Comparison of ENCODE assay signal across 8 mouse cellular contexts in genomic region chr4:117549576-117549975, GRCm38 (mm10). TPM values are rescaled to one million over a fixed set of nuclear protein-coding genes. Genes with fewer than 3 reads are reported as not detected.
DNase-seq lines count a peak whose midpoint lies in the region; ATAC-seq lines count a peak whose summit lies in the region.

No protein-coding gene starts in this region.

- no peaks in the 10 kb centered on the region for H3K27me3 ChIP-seq in erythroblast, embryonic 14.5 days (ENCODE audit: control insufficient read depth)
- H3K27me3 ChIP-seq in neural tube, embryonic 12.5 days (replicated peaks): no peaks in the 10 kb centered on the region
- no peaks in the 10 kb centered on the region for H3K27me3 ChIP-seq in limb, embryonic 12.5 days
- H3K27me3 ChIP-seq in stomach, embryonic 16.5 days (ENCODE audit: control insufficient read depth, insufficient read depth, low read length): no peaks in the 10 kb centered on the region

- H3K27ac ChIP-seq in neural tube, embryonic 12.5 days: no peak overlapping the region
- H3K27ac ChIP-seq in limb, embryonic 12.5 days: peak overlapping the region; percentile 19; the same call in 1 of the 2 replicates
- 0 out of 2 replicates have a peak overlapping the region, but pooled peaks have one; percentile 3 for H3K27ac ChIP-seq in stomach, embryonic 16.5 days (ENCODE audit: low read length)

- H3K9me3 ChIP-seq in erythroblast, embryonic 14.5 days (ENCODE audit: control insufficient read depth, low read length): no peaks in the 10 kb centered on the region
- H3K9me3 ChIP-seq in neural tube, embryonic 12.5 days: no peaks in the 10 kb centered on the region
- H3K9me3 ChIP-seq in limb, embryonic 12.5 days: no peaks in the 10 kb centered on the region
- H3K9me3 ChIP-seq in stomach, embryonic 16.5 days (replicated peaks; ENCODE audit: control insufficient read depth, low read length): no peaks in the 10 kb centered on the region

- no peak overlapping the region for H3K9ac ChIP-seq in neural tube, embryonic 12.5 days
- no peak overlapping the region for H3K9ac ChIP-seq in limb, embryonic 12.5 days (replicated peaks)
- peak overlapping the region; percentile 19; the same call in 1 of the 2 replicates for H3K9ac ChIP-seq in stomach, embryonic 16.5 days (ENCODE audit: low read length)

- no peak for DNase-seq in neural tube, embryonic 10.5 days (ENCODE audit: extremely low spot score, low spot score)
- DNase-seq in cerebellum, adult 9-10 months: no peak
- DNase-seq in adrenal gland, postnatal 36 days: no peak

- H3K4me1 ChIP-seq in erythroblast, embryonic 14.5 days (ENCODE audit: control insufficient read depth): peaks cover 21% of the 10 kb centered on the region
- peaks cover 15% of the 10 kb centered on the region for H3K4me1 ChIP-seq in neural tube, embryonic 12.5 days
- peaks cover 14% of the 10 kb centered on the region for H3K4me1 ChIP-seq in limb, embryonic 12.5 days (replicated peaks)
- peaks cover 19% of the 10 kb centered on the region for H3K4me1 ChIP-seq in stomach, embryonic 16.5 days (ENCODE audit: control insufficient read depth, insufficient read depth, low read length)

- H3K36me3 ChIP-seq in erythroblast, embryonic 14.5 days (ENCODE audit: control insufficient read depth): no peaks in the 10 kb centered on the region; the same call in 1 of the 2 replicates
- no peaks in the 10 kb centered on the region for H3K36me3 ChIP-seq in neural tube, embryonic 12.5 days
- peaks cover 11% of the 10 kb centered on the region; the same call in 1 of the 2 replicates for H3K36me3 ChIP-seq in limb, embryonic 12.5 days
- H3K36me3 ChIP-seq in stomach, embryonic 16.5 days (ENCODE audit: control insufficient read depth, insufficient read depth, low read length): no peaks in the 10 kb centered on the region

- WGBS in neural tube, embryonic 12.5 days: 48% methylated on average over 6 of the region's 6 CpGs
- WGBS in limb, embryonic 12.5 days: 45% methylated on average over 6 of the region's 6 CpGs
- 30% methylated on average over 6 of the region's 6 CpGs for WGBS in stomach, embryonic 16.5 days

- ATAC-seq in erythroblast, adult 5-6 weeks (replicated peaks; ENCODE audit: low FRiP score, poor library complexity, severe bottlenecking): no peak
- ATAC-seq in neural tube, embryonic 12.5 days (ENCODE audit: low FRiP score, low read depth): no peak
- ATAC-seq in limb, embryonic 12.5 days (ENCODE audit: insufficient number of reproducible peaks, insufficient read depth, low FRiP score, low TSS enrichment, low read depth): no peak
- ATAC-seq in stomach, embryonic 16.5 days (ENCODE audit: insufficient read depth, low FRiP score): no peak

- peak overlapping the region; percentile 90; the same call in 1 of the 2 replicates for H3K4me2 ChIP-seq in neural tube, embryonic 12.5 days (replicated peaks)
- peak overlapping the region; percentile 41 for H3K4me2 ChIP-seq in limb, embryonic 12.5 days
- peak overlapping the region; percentile 47 for H3K4me2 ChIP-seq in stomach, embryonic 16.5 days (ENCODE audit: low read depth, low read length)

- peak overlapping the region; percentile 86 for H3K4me3 ChIP-seq in erythroblast, embryonic 14.5 days (replicated peaks)
- no peak overlapping the region for H3K4me3 ChIP-seq in neural tube, embryonic 12.5 days
- H3K4me3 ChIP-seq in limb, embryonic 12.5 days (replicated peaks): peak overlapping the region; percentile 88
- peak overlapping the region; percentile 97 for H3K4me3 ChIP-seq in stomach, embryonic 16.5 days (replicated peaks; ENCODE audit: low read length)

RNA-seq across cellular contexts. Expression of gene Eri3, which starts 0.6 kb away (rescaled TPM):
- polyA plus RNA-seq in erythroblast, embryonic 14.5 days (2012): 18.1 and 20.6 TPM in 2 replicates
- 20.4 and 21.9 TPM in 2 replicates for total RNA-seq in erythroblast, adult 5-6 weeks (2015; ENCODE audit: low replicate concordance)
- 1.1 and 9.4 TPM in 2 replicates for total RNA-seq in erythroblast, adult 5-6 weeks (2017; ENCODE audit: low replicate concordance)
- 148 and 162 TPM in 2 replicates for polyA plus RNA-seq in neural tube, embryonic 12.5 days (2016; fragmentation: Nextera tagmentation; extraction: Ambion mirVana)
- 161 and 166 TPM in 2 replicates for polyA plus RNA-seq in limb, embryonic 12.5 days (2016; fragmentation: Nextera tagmentation; extraction: Ambion mirVana)
- 89.6 and 106 TPM in 2 replicates for polyA plus RNA-seq in stomach, embryonic 16.5 days (2015; fragmentation: Nextera tagmentation; extraction: Ambion mirVana)
- 10 to 100 TPM; 68.3 to 72.1 TPM for total RNA-seq in adrenal gland, postnatal 36 days (2021)

RNA-seq across cellular contexts. Expression of gene Rnf220, which starts 52.7 kb away (rescaled TPM):
- polyA plus RNA-seq in erythroblast, embryonic 14.5 days (2012): 5.1 and 5.2 TPM in 2 replicates
- 6.3 and 19.0 TPM in 2 replicates for total RNA-seq in erythroblast, adult 5-6 weeks (2015; ENCODE audit: low replicate concordance)
- 19.5 and 22.1 TPM in 2 replicates for total RNA-seq in erythroblast, adult 5-6 weeks (2017; ENCODE audit: low replicate concordance)
- polyA plus RNA-seq in neural tube, embryonic 12.5 days (2016; fragmentation: Nextera tagmentation; extraction: Ambion mirVana): 107 and 111 TPM in 2 replicates
- polyA plus RNA-seq in limb, embryonic 12.5 days (2016; fragmentation: Nextera tagmentation; extraction: Ambion mirVana): 112 and 119 TPM in 2 replicates
- 46.5 and 50.1 TPM in 2 replicates for polyA plus RNA-seq in stomach, embryonic 16.5 days (2015; fragmentation: Nextera tagmentation; extraction: Ambion mirVana)
- 10 to 100 TPM; 78.8 to 88.1 TPM for total RNA-seq in adrenal gland, postnatal 36 days (2021)
